Mouse (Mus musculus): Measurements from ENCODE around the gene Cnpy3.
A peak's percentile ranks its signal among the peaks of the same experiment; 100 is the strongest.
"Not testable (repeated sequence)": the region's sequence is repeated elsewhere in the genome, so short reads cannot be mapped to it uniquely, and the experiment has no call there.

Gene Cnpy3

DNA sequence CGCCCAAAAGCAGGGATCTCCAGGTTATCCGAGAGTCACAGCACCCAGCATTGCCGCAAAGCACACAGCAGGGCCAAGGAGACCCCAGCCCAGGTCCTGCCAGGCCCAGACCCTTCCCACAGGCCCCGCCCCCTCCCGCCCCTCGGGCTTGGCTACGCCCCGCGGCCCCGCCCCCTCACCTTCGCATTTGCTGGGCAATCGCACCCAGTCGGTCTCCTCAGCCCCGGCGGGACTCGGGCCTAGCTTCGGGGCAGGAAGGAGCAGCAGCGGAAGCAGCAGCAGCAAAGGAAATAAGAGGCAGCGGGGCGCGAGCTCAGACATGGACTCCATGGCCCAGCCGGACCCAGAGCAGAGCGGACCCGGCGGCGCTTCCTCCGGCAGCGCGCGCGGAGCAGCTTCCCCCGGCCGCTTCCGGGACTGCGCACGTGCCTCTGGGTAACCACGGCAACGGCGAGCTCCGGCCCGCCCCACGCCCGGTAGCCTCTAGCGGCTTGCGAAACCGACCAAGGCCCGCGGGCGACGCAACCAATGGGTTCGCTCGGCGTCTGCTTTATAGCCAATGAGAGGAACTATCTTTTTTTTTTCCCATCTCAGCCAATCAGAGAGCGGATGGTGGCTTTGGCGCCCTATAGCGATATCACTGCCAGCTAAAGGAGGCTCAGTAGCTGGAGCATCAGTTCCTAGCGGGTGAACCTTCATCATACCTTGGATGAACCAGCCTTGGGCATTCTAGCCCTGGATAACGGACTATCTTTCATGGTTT is at the start of gene Cnpy3:
TSS of gene Cnpy3 (minus strand) at position 421 of the 763 bp plus-strand sequence.
- DNase-seq (ENCODE audit: low spot score) = peak; percentile 94

DNA sequence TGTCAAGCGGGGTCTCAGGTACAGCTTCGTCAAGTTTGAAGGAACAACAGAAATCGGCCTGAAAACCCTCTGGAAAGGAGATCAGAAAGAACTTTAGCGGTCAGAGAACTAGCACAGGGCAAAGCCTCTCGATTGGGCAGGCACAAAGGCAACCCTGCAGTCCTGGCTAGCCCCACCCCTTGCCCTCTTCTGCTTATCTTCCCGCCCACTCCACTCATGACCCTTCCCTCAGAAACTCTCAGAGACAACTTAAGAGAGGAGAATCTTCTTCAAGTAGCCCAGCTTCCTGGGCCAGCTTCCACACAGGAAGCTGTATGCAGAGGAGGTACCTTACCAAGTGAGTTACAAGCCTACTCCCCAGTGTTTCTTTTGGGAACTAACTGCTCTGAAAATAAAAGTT is 49.7 kb upstream of the Cnpy3 start:
- DNase-seq (ENCODE audit: low spot score) = no peak

DNA sequence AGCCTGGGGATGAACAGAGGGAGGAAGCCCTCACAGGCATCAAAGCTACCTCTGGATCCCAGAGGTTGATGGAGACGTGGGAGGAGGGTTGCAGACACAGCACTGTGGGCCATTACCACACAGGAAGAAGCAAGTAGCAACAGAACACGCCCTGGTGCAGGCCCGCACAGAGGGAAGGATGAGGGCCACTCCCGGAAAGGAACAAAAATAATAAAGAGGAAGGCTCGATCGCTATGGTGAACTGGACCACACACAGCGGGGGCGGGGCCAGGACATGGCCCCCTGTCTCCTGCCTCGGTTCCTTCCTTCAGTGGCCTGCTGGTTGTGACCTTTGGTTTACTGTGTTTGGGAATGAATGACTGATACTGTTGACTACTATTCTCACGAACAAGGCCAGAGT is 47.7 kb upstream of the Cnpy3 start:
- no peak for DNase-seq (ENCODE audit: low spot score)

DNA sequence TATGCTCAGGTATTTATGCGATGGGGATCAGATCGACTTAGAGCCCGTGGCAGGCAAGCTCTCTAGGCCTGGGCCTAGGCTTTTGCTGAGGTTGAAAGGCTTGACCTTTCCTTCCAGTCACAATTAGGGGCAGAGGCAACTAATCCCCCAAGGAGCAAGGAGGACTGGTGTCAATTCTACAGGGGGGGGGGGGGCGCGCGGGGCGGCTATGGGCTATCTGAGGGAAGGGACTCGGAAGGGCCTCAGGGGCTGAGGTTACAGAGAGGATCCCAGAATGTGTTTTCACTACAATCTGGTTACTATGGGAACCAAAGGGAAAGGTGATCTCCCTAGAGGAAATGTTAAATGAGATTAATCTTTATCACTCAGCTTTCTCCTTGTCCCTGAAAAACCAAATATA is 45.4 kb upstream of the Cnpy3 start:
- no peak for DNase-seq (ENCODE audit: low spot score)

DNA sequence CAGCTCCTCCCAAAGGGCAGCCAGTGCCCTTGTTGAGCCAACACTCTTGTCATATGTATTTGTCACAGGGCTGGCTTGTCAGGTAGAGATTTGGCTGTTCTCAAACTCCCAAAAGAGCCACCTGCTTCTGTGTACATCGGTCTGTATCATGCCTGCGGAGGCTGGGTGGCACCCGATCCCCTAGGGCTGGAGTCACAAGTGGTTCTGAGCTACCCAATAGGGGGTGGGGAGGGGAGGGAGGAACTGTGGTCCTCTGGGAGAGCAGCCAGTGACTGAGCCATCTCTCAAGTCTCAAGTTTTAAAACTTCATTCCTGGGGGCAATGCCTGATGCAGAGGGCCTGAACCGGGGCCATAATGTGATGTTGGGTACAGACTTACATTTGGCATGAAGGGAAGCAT is 44.7 kb upstream of the Cnpy3 start:
- no peak for DNase-seq (ENCODE audit: low spot score)

DNA sequence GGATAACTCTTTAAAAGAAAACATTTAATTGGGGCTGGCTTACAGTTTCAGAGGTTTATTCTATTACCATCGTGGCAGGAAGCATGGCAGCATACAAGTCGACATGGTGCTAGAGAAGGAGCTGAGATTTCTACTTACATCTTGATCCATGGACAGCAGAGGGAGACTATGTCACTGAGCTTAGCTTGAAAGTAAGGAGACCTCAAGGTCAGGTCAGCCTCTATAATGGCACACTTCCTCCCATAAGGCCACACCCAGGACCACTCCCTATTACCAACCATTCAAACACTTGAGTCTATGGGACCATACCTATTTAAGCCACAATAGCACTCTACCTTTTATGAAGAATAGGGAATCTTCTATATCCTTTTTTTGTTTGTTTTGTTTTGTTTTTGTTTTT is 40.9 kb upstream of the Cnpy3 start:
- DNase-seq (ENCODE audit: low spot score) = no peak

DNA sequence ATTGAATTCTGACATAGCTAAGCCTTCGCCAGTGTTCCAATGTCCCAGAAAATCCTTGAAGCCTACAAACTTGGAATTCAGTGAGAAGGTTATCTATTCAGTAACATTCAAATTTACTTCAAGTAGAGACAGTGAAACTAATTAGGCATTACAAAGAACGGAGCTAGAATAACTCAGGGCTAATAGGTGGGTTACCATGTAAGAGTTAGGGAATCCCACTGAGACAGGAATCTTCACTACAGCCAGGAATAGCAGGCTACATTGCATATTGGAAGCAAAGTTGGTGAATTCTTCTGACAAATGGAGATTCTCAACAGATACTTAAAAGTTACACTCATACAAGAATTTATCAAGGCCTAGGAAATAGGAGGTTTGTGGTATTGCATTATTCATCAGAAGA is 36.0 kb upstream of the Cnpy3 start:
- DNase-seq (ENCODE audit: low spot score) = not testable (repeated sequence)

DNA sequence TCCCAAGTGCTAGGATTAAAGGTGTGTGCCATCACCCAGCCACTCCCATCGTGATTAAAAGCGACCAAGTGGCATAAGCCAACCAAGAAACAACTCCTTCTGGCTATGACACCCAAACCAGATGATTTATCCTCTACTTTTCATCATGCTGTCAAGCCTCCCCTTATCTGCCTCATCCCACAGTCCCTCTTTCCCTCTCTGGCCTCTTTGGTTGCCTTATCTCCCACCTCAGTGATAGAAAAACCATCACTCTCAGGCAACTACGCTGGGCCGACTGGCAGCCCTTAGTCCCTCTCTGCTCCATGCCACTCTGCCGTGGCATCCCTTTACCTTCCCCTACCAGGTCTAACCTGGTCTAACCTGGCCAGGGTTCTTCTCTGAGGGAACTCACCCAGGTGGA is 34.9 kb upstream of the Cnpy3 start:
- peak; percentile 57 for DNase-seq (ENCODE audit: low spot score)

DNA sequence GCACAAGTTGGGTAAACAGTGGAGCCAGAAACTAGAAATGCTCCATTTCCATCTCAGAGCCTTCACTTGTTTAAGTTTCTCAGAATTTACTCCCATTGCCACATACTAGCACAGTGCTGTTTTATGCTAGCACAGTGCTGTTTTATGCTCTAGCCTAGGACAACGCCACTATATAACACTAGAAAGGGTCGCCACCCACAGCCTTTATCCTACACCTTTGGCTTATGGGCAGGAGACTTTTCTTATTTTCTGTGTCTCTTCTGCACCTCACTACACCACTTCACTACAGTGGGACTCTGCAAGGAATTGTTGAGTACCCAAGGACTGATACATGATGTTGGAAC is 31.2 kb upstream of the Cnpy3 start:
- no peak for DNase-seq (ENCODE audit: low spot score)

DNA sequence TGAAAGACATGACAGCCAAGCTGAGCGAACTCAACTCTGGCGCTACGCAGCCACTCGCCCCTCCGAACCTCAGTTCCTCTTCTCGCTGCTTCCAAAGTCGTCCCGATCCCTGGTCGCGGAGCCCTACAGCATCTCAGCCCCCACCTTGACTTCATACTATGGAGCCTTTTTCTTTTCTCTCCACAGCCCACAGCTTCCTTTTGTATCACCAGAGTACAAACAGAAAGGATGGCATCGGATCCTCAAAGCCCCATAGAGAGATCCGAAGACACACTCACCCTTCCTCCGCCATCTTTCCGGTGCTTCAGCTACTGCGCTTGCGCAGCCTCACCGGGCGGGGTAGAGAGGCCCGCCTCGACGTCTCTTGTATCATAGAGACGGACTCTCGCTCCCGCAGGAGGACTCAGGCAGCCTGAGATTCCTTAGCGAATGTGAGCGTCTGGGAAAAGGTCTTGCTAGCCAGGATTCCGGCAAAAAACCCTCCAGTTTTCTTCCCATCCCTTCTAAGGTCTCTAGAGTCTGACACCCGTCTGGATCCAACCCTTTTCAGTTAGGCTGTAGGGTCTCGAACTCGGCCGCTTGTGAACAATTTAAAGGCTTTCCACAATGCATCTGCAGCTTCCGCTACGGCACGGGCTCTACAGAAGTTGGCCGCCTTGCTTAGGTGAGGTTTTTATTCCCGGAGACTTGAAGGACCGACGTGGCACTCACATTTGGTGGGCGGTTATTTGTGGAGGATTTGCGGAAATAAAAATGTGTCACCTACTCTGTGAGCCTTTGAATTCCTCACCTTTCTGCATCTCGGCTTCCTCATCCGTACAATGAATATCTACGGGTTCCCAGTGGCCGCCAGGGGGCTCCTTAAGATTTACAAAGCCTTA is 30.6 kb upstream of the Cnpy3 start, which contains the start of gene Rpl7l1:
TSS of gene Rpl7l1 (minus strand) at position 332 of the 881 bp plus-strand sequence.
- peak; percentile 93 for DNase-seq (ENCODE audit: low spot score)

DNA sequence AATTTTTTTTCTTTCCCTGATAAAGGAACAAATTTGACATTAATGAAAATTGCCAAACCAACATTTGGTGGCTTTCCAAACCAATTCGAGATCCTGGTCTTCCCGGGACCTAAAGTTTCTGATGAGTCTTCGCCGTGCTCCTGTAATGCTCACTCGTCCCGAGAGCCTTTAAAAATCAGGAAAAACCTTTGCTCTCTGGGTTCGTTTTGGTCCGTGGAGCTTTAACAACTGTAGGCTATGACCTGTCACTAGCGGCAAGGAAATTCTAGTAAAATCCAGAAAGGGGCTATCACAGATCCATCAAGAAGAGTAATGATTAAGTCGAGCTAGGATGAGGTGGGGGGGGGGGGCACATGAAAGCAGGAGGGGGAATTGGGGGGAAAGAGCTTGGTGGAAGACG is 29.9 kb upstream of the Cnpy3 start:
- no peak for DNase-seq (ENCODE audit: low spot score)

DNA sequence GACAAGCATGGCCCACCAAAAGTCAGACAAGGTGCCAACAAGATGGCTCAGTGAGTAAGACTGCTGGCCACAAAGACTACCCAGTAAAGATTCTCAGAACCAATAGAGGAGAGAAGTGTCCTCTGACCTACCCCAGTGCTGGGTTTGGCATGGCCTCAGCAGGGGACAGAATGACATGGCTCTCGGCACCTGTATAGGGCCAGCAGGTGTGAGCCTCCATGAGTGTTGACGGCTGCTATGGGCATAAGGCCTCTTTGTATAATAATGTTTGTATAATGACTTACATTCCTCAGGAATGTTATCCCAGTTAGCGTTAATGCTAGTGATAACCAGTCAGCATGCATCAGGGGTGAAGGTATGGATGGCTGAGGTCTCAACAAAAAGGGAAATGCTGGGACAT is 24.1 kb upstream of the Cnpy3 start:
- no peak for DNase-seq (ENCODE audit: low spot score)

DNA sequence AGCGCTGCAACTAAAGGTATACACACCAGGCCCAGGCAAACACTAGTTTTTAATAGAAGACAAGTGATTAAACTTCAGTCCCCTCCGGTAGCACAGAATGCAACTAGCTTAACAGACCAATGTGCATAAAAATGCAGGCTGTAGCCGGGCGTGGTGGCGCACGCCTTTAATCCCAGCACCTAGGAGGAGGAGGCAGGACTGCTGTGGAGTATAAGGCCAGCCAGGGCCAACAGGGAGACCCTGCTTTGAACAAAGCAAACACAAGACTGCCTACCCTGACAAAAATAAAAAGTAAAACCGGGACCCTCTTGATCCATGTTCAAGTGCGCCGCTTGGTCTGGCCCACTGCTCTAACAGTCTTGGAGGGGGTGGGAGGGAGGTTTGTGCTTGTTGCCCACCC is 23.1 kb upstream of the Cnpy3 start:
- DNase-seq (ENCODE audit: low spot score) = no peak

DNA sequence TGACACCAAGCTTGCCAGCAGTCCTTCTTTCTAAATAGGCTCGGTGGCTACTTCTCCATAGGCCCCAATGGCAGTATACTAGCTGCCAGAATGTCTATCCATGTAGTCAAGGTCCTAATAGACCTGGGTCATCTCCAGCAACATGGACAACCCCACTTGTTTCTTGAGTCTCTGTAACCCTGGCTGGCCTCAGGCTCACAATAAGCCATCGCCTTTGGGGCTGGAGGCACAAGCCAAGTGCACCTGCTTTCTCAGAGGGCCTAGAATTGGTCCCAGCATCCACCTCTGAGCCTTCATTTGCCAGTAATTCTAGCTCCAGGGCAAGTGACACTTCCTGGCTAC is 22.1 kb upstream of the Cnpy3 start:
- DNase-seq (ENCODE audit: low spot score) = no peak

DNA sequence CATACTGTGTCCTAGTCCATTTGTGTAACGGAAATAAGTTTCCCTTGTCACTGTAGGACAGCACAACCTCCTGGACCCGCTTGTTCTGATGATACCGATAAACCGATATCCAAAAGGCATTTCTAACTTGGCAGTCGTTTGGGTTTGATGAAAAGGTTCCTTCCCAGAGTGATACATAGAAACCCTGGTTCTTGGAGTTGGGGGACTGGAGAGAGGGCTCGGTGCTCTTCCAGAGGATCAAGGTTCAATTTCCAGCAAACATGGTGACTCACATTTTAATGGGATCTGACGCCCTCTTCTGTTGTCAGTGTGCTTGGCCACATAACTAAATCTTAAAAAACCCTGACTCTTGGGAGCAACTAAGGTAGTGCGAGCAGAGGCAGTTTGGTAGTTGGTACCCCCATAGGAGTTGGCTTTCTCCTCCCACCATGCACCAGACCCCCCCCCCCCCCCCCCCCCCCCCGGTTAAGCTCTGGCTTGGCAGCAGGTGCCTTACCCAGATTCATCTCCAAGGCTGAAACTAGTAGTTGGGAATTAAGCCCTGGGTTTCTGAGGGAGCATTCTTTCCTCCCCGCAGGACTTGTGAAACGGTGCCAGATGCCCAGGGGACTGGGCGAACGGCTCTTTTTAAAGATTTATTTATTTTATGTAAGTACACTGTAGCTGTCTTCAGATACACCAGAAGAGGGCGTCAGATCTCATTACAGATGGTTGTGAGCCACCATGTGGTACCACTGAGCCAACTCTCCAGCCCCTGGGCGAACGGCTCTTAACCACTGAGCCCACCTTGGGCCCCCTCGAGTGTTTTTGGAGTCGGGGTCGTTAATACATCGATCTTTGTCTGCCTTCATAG is 21.5 kb upstream of the Cnpy3 start:
- DNase-seq (ENCODE audit: low spot score) = peak; percentile 51

DNA sequence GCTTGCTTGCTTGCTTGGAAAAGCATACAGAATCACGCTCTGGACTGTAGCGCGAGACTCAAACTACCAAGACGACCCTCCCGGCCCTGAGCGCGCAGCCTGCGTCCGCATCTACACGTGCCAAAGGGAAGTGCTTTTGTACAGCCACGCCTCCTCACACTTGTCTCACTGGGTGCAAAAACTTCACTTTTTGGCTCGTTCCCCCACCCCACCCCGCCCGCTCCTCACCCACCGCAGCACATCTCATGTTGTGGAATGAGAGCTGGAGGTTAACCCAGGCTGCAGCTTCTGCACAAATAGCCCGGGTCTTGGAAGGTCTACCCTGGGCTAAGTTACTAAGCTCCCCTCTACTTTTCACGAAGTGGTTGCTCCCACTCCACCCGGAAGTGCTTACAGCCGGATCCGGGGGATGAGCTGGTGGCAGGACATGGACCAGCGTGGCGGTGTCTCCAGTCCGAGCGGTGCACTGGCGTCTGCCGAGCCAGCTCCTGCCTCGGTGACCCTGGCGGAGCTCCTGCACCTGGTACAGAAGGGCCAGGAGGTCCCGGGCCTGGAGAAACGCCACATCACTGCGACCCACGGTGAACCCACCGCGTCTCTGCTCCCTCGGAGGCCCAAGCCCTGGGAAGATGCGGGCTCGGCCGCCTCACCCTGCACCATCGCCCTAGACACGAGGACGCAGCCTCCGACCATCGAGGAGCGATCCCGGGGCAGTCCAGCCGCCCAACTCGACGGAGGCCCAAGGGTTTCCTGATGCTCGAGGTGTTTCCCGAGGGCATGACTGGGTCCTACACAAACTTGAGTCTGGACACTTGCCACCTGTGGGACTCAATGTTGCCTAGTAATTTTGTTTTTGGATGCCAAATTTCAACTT is 20.6 kb upstream of the Cnpy3 start, which contains the start of gene 2310039H08Rik:
TSS of gene 2310039H08Rik (plus strand) at position 232 of the 874 bp plus-strand sequence.
- peak; percentile 76 for DNase-seq (ENCODE audit: low spot score)

DNA sequence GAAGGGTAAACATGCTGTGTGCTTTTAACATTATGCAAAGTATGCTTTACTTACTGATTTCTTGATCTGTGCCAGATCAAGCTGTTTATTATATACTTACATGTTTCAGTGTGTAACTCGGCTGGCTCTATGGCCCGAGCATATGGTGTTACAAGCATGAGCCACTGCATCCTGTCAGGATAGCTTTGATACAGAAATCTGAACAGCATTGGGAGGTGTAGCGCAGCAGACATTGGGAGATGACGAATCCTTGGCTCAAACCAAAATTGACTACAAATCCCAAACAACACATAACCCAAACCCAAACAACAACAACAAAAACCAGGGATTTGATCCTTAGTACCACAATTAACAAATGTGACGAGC is 20.0 kb upstream of the Cnpy3 start:
- no peak for DNase-seq (ENCODE audit: low spot score)

DNA sequence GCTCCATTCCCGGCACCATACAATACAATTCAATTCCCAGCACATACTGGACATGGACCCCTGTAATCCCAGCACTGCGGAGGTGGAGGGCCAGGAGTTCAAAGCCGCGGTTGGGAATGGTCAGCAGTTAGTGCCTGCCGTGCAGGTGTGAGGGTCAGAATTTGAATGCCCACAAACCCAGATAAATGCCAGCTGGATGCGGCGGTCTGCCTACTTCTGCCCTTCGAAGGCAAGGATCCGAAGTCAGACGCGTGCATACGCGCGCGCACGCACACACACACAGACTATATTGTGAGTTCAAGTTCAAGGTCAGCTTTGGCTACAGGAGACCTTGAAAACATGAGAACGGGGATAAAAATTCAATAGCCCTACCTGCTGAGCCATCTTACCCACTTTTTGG is 19.6 kb upstream of the Cnpy3 start:
- DNase-seq (ENCODE audit: low spot score) = no peak

DNA sequence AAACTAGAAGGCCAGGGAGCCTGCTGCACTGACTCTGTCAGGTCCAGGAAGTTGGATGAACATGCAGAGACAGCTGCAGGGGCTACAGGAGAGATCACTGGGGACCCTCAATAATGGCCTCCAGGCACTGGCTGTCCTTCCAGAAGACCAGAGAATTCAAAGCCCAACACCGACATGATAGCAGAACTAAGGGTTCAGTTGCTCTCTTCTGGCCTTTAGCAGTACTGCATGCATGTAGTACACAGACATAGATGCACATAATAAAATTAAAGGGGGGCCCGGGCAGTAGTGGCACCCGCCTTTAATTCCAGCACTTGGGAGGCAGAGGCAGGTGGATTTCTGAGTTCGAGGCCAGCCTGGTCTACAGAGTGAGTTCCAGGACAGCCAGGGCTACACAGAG is 19.0 kb upstream of the Cnpy3 start:
- no peak for DNase-seq (ENCODE audit: low spot score)

DNA sequence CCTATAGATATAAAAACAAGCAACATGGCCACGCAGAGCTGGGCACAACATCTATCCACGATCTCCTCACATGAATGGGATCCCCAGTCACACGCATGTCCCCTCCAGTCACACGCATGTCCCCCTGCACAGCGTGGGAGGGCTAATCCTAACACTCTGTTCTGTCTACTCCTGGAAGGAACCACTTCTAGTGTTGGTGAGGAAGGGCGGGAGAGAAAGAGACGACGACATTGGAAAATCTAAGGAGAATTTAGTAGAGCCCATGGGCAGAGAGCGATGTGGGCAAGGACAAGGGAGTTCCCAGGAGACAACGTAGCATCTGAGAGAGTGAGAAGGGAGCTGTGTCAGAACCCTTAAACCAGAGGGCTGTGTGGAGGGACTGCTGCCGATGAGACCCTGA is 18.5 kb upstream of the Cnpy3 start:
- DNase-seq (ENCODE audit: low spot score) = no peak

DNA sequence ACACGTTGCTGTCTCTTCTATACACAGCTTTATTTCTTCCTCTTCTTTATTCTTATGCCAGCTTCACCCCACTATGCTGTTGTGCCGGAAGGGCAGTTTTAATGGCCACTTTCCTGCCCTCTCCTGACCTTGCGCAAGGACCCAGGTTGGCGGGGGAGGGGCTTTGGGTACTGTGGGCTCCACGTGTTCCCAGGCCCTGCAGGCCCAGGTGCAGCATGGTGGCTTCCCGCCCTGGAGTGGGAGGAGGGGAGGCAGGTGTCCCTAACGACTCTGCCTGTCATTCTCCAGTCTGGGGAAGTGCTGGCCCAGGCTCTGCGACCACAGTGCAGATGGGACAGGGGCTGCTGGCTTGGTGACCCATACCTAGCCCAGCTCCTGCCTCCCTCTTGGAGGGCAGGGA is 15.9 kb upstream of the Cnpy3 start:
- DNase-seq (ENCODE audit: low spot score) = no peak

DNA sequence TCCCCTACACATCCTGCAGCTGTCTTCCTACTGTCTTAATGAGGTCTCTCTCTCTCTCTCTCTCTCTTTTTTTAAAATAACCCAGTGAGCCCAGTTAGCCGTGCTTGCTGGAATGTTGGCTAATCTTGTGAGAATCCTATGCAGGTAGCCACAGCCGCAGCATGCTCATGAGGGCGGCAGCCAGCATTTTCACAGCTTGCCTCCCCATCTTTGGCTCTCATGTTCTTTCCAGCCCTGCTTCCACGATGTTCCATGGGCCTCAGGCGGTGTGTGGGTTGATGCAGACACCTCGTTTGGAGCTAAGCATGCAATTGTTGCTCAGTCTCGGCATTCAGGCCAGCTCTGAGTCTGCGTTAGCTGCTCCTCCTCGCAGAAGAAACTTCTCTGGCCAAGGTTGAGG is 12.9 kb upstream of the Cnpy3 start:
- DNase-seq (ENCODE audit: low spot score) = not testable (repeated sequence)
